Mouse (Mus musculus): ENCODE data around the gene Cpt1b.

DNA sequence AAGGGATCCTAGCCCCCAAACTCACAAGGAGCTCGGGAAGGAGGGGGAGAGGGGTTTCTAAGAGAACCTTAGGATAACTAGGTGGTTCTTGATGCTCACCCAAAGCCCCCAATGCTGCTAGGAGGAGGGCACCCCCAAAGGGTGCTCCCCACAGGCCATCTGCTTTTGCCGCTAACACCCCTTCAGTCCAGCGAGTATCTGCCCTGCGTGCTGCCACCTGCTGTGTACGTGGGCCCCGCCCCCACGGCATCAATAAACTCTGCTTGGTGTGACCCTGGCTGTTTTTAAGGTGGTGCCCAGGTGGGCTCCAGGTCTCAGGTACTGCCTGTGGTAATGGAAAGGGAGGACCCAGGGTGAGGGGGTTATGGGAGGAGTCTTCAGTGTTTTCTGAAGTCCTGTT lies 36.5 kb upstream of the Cpt1b start:
- TF ChIP-seq CTCF (IDR thresholded peaks at IDR 0.05; ENCODE audit: borderline replicate concordance, insufficient read depth, low read depth, low read length) (no peak), POLR2A (IDR thresholded peaks at IDR 0.05; ENCODE audit: borderline replicate concordance, insufficient read depth, low read length) (no peak)

Data from cerebellum, adult 2 months (tissue).